In genomic region chr9:71543443-71544222, GRCm38 (mm10) we compare ENCODE assay signal across 8 mouse cellular contexts. TPM values are rescaled to one million over a fixed set of nuclear protein-coding genes. Genes with fewer than 3 reads are reported as not detected.
DNase-seq lines count a peak whose midpoint lies in the region; ATAC-seq and TF ChIP-seq lines count a peak whose summit lies in the region.

No protein-coding gene starts in this region.

- H3K4me2 ChIP-seq in intestine, postnatal 0 days (replicated peaks; ENCODE audit: low read depth), result peak overlapping the region; percentile 28; the same call in 1 of the 2 replicates
- H3K4me2 ChIP-seq in midbrain, embryonic 13.5 days (replicated peaks), result no peak overlapping the region

- no peaks in the 10 kb centered on the region for H3K4me1 ChIP-seq in intestine, postnatal 0 days (replicated peaks; ENCODE audit: control insufficient read depth, insufficient read depth, low read length)
- no peaks in the 10 kb centered on the region for H3K4me1 ChIP-seq in midbrain, embryonic 13.5 days (replicated peaks)

- intact Hi-C loops in left cerebral cortex, postnatal 36 days (cut with DNase I), result loop anchor here (1.0 to 10.0 kb wide), 2 partner anchors 73 to 241 kb away; no protein-coding TSS in a partner anchor

- peak; percentile 44 for DNase-seq in adrenal gland, adult 8-10 months
- DNase-seq in embryo, embryonic 11 days, result peak; percentile 93
- DNase-seq in left cerebral cortex, postnatal 36 days (ENCODE audit: low spot score in 2 of 2), result peak; percentile 63
- peak; percentile 32 to 77 for DNase-seq in spleen, adult 18-20 months

- no peak overlapping the region for H3K27ac ChIP-seq in intestine, postnatal 0 days (ENCODE audit: low read depth, low read length)
- no peak overlapping the region for H3K27ac ChIP-seq in midbrain, embryonic 13.5 days

- H3K36me3 ChIP-seq in intestine, postnatal 0 days (ENCODE audit: control insufficient read depth, insufficient read depth), result no peaks in the 10 kb centered on the region
- H3K36me3 ChIP-seq in midbrain, embryonic 13.5 days, result no peaks in the 10 kb centered on the region

- H3K9me3 ChIP-seq in intestine, postnatal 0 days (ENCODE audit: control insufficient read depth), result no peaks in the 10 kb centered on the region
- H3K9me3 ChIP-seq in midbrain, embryonic 13.5 days, result no peaks in the 10 kb centered on the region

- ATAC-seq in granulocyte monocyte progenitor cell, adult 5-6 weeks (replicated peaks; ENCODE audit: poor library complexity, severe bottlenecking), result peak; percentile 65
- peak; percentile 75 for ATAC-seq in intestine, postnatal 0 days
- ATAC-seq in midbrain, embryonic 13.5 days, result peak; percentile 91
- no peak for ATAC-seq in erythroid progenitor cell, adult 5-6 weeks (replicated peaks; ENCODE audit: low FRiP score, poor library complexity, severe bottlenecking)

- no peaks in the 10 kb centered on the region for H3K27me3 ChIP-seq in intestine, postnatal 0 days (replicated peaks; ENCODE audit: control insufficient read depth, insufficient read depth, low read length)
- peaks cover 6% of the 10 kb centered on the region; the same call in 1 of the 2 replicates for H3K27me3 ChIP-seq in midbrain, embryonic 13.5 days

- 18% methylated on average over 19 of the region's 19 CpGs for WGBS in intestine, postnatal 0 days
- 18% methylated on average over 19 of the region's 19 CpGs for WGBS in midbrain, embryonic 13.5 days

- peak; percentile 88 for TF ChIP-seq CTCF in intestine, postnatal 0 days (IDR thresholded peaks at IDR 0.05; ENCODE audit: low read depth)

- no peak overlapping the region for H3K9ac ChIP-seq in intestine, postnatal 0 days (ENCODE audit: low read depth, low read length)
- H3K9ac ChIP-seq in midbrain, embryonic 13.5 days (replicated peaks), result no peak overlapping the region

- H3K4me3 ChIP-seq in intestine, postnatal 0 days (ENCODE audit: low read depth, low read length), result no peak overlapping the region
- H3K4me3 ChIP-seq in midbrain, embryonic 13.5 days (replicated peaks), result no peak overlapping the region

RNA-seq across cellular contexts. Expression of gene Myzap, which starts 48.5 kb away (rescaled TPM):
- total RNA-seq in adrenal gland, adult 8-10 months (2022), result 10 to 100 TPM in 3 of 4 experiments, 1 to 10 TPM in 1; 9.8 to 14.4 (median 11.5) TPM
- total RNA-seq in granulocyte monocyte progenitor cell, adult 5-6 weeks (2014; fragmentation: Nextera tagmentation), result not detected in 2 replicates
- 0.34 TPM in 1 of 2 replicates, not detected in the other for total RNA-seq in granulocyte monocyte progenitor cell, adult 5-6 weeks (2017)
- 9.7 and 12.0 TPM in 2 replicates for polyA plus RNA-seq in intestine, postnatal 0 days (2015; fragmentation: Nextera tagmentation; extraction: Ambion mirVana)
- 1 to 10 TPM in 1 of 2 experiments, under 1 TPM in 1; 0.86 to 3.1 TPM for total RNA-seq in left cerebral cortex, postnatal 36 days (2021)
- polyA plus RNA-seq in midbrain, embryonic 13.5 days (2015; fragmentation: Nextera tagmentation; extraction: Ambion mirVana), result 2.4 and 2.6 TPM in 2 replicates
- total RNA-seq in erythroid progenitor cell, adult 5-6 weeks (2015; ENCODE audit: low replicate concordance), result 1.3 and 2.2 TPM in 2 replicates
- total RNA-seq in erythroid progenitor cell, adult 5-6 weeks (2017; ENCODE audit: low replicate concordance), result 3.6 TPM in 1 of 2 replicates, not detected in the other

RNA-seq across cellular contexts. Expression of gene Polr2m, which starts 57.9 kb away (rescaled TPM):
- 100 to 1,000 TPM; 172 to 204 (median 192) TPM for total RNA-seq in adrenal gland, adult 8-10 months (2022)
- 98.5 and 112 TPM in 2 replicates for total RNA-seq in granulocyte monocyte progenitor cell, adult 5-6 weeks (2014; fragmentation: Nextera tagmentation)
- total RNA-seq in granulocyte monocyte progenitor cell, adult 5-6 weeks (2017), result 119 and 133 TPM in 2 replicates
- 103 TPM in 2 replicates for polyA plus RNA-seq in intestine, postnatal 0 days (2015; fragmentation: Nextera tagmentation; extraction: Ambion mirVana)
- total RNA-seq in left cerebral cortex, postnatal 36 days (2021), result 100 to 1,000 TPM; 190 to 225 TPM
- polyA plus RNA-seq in midbrain, embryonic 13.5 days (2015; fragmentation: Nextera tagmentation; extraction: Ambion mirVana), result 366 and 377 TPM in 2 replicates
- 28.1 and 33.9 TPM in 2 replicates for total RNA-seq in erythroid progenitor cell, adult 5-6 weeks (2015; ENCODE audit: low replicate concordance)
- total RNA-seq in erythroid progenitor cell, adult 5-6 weeks (2017; ENCODE audit: low replicate concordance), result 31.2 and 47.0 TPM in 2 replicates
